Mouse (Mus musculus) ES-Bruce4 (cell line): ENCODE results near the gene Shroom3.

Experiments used
- CTCF ChIP-seq: IDR thresholded peaks from one replicate; pipeline ENCODE4 v1.8.1; 2011; ENCODE audit warnings: low read depth, low read length
- POLR2A ChIP-seq: IDR thresholded peaks from one replicate; pipeline ENCODE4 v1.8.1; 2011; ENCODE audit warnings: low read length; ENCODE audit not compliant: insufficient read depth

GRCm38 (mm10) chr5:92809416-92809750, 126.1 kb downstream of the Shroom3 start:
- TF ChIP-seq CTCF (no peak), POLR2A (no peak)
